Mouse (Mus musculus) embryo, embryonic 10.5 days (tissue): ENCODE measurements around the gene 1700037H04Rik.
"Not testable (repeated sequence)": the region's sequence is repeated elsewhere in the genome, so short reads cannot be mapped to it uniquely, and the experiment has no call there.

Source experiments
- DNase-seq: peaks from one replicate; pipeline ENCODE4 v3.0.0-alpha.2; 2015; ENCODE audit warnings: low spot score

The 1700037H04Rik gene

GRCm38 (mm10) chr2:131127161-131127730 is 32.6 kb downstream of the 1700037H04Rik start, which contains the start of gene Hspa12b:
Gene Hspa12b, plus strand, starts transcription at chr2:131127280.
- peak; percentile 80 for DNase-seq

- no peak for DNase-seq
These were observed 33.7 kb downstream of the 1700037H04Rik start for GRCm38 (mm10) chr2:131125964-131126815.

- DNase-seq = no peak
These were observed 34.5 kb downstream of the 1700037H04Rik start for GRCm38 (mm10) chr2:131125157-131125963.

GRCm38 (mm10) chr2:131124166-131124565 is 35.7 kb downstream of the 1700037H04Rik start:
- DNase-seq = no peak

- no peak for DNase-seq
These were observed 40.8 kb downstream of the 1700037H04Rik start for GRCm38 (mm10) chr2:131118968-131119574.

- no peak for DNase-seq
These were observed 53.9 kb downstream of the 1700037H04Rik start for GRCm38 (mm10) chr2:131105989-131106388.

GRCm38 (mm10) chr2:131105061-131105460 is 54.8 kb downstream of the 1700037H04Rik start:
- DNase-seq = not testable (repeated sequence)

- DNase-seq = no peak
These were observed 55.9 kb downstream of the 1700037H04Rik start for GRCm38 (mm10) chr2:131104021-131104420.

GRCm38 (mm10) chr2:131101530-131101929 is 58.4 kb downstream of the 1700037H04Rik start:
- DNase-seq = no peak

GRCm38 (mm10) chr2:131097087-131097486 is 62.8 kb downstream of the 1700037H04Rik start:
- DNase-seq = peak; percentile 9
